Mouse (Mus musculus) c-Kit-positive CD71-positive TER-119-negative erythroid progenitor cells, embryonic 14.5 days (primary cell): ENCODE data around the gene Ttpal.

Experiments used
- DNase-seq: peaks from one replicate; pipeline ENCODE4 v3.0.0-alpha.2; 2013; ENCODE audit warnings: low read depth

Gene Ttpal

DNA sequence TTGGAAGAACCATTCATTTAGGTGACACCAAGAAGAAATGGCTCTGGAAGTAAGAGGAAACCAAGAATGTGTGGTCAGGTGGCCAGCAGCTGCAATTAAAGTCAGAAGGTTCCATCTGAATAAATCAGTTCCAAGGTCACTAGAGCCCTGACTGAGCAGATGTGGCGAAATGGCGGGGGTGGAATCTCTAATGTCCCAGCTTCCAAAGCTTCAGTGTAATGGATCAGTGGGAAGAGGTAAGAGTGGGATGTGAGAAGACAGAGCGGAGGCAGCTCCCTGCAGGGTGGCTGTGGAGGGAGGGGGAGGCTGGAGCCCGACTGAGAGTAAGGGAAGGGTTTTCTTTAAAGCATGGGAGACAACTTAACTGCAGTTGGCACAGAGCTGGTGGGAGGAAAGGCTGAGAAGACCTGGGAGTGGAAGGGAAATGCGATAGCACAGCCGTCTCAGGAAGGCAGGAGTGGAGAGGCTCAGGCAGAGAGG lies 59.3 kb downstream of the Ttpal start:
- no peak for DNase-seq

DNA sequence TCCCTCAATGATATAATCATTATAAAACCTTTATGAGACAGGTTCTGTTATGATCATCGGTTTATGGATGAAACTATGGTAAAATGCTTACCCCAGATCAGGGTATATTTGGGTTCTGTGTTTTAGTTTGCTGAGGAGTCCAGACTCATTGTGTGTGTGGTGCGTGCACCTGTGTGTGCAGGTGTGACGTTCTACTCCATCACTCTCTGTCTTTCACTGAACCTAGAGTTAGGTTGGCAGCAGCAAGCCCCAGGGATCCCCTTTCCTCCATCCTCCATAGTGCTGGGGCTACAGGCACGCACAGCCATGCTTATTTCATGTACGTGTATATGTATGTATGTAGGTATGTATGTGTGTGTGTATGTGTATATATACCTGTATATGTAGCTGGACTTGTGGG lies 60.0 kb downstream of the Ttpal start:
- no peak for DNase-seq

DNA sequence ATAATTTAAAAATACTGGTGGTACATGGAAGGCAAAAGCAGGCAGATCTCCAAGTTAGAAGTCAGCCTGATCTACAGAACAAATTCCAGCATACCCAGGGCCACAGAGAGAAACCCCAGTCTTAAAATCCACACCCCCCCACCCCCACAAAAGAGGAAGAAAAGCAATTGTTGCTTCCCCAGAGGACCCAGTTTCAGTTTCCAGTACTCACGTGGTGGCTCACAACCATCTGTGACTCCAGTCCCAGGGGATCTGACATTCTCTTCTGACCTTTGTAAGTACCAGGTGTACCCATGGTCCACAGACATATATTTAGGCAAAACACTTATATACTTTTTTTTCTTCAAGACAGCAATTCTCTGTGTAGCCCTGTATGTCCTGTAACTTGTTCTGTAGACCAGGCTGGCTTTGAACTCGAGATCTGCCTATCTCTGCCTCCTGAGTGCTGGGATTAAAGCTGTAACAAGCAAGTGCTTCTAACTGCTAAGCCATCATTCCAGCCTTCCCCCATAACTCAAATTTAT lies 60.6 kb downstream of the Ttpal start:
- DNase-seq = no peak

DNA sequence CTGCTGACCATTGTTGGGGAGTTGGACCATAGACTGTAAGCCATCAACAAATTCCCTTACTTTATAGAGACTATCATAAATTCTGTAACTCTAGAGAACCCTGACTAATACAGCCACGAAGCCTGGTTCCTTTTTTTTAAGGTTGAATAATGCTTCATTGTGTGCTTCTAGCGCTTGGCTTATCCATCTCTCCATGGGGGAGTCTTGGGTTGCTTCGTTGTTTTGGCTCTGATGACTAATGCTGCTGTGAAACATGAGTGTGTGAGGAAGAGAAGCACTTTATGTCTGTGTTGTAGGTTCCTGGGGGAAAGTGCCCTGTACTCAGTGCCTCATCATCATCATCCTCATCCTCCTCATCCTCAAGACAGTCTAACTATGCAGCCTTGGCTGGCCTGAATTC lies 61.8 kb downstream of the Ttpal start:
- no peak for DNase-seq

DNA sequence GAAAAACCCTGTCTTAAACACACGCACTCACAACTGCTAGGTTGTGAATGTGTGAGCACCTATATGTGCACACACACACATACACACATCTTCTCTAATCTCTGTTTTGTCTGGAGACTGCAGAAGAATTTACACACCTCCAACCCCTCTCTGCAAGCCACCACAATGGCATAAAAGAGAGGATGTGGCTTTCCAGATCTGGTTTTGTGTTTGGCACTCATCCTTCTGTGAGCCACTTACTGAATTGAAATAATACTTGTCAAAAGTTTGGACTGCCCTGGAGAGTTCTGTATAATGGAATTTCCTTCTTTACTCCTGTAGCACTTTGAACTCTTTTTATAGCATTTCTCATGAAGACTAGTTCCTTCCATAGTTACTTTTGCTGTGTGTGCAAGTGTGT lies 64.9 kb downstream of the Ttpal start:
- DNase-seq = no peak
